Mouse (Mus musculus) C2C12 (cell line): ENCODE results near the gene Spata2l. TPM values are rescaled to one million over a fixed set of nuclear protein-coding genes. Genes with fewer than 3 reads are reported as not detected.
"Not testable (repeated sequence)": the region's sequence is repeated elsewhere in the genome, so short reads cannot be mapped to it uniquely, and the experiment has no call there.

Experiments
- H3K27me3 ChIP-seq: one replicate; pipeline ENCODE4 v1.6.1; 2011; ENCODE audit not compliant: control insufficient read depth, insufficient read depth, insufficient read length
- H3K36me3 ChIP-seq: one replicate; pipeline ENCODE4 v1.6.1; 2011; ENCODE audit not compliant: control insufficient read depth, insufficient read depth
- H3K4me3 ChIP-seq: one replicate; pipeline ENCODE4 v1.5.1; 2011; ENCODE audit warnings: mild to moderate bottlenecking, control low read depth; ENCODE audit not compliant: poor library complexity, insufficient read depth, severe bottlenecking
- H3K79me2 ChIP-seq: one replicate; pipeline ENCODE4 v1.6.1; 2011; ENCODE audit not compliant: control insufficient read depth, insufficient read depth
- H3K79me3 ChIP-seq: one replicate; pipeline ENCODE4 v1.6.1; 2011; ENCODE audit warnings: low read depth, control low read depth
- H3ac ChIP-seq: one replicate; pipeline ENCODE3; 2011; ENCODE audit warnings: low read depth; ENCODE audit not compliant: control insufficient read depth, insufficient read length
- CEBPB ChIP-seq: IDR thresholded peaks from one replicate; pipeline ENCODE4 v1.6.1; 2011; ENCODE audit warnings: low read depth, mild to moderate bottlenecking, control low read depth, moderate library complexity
- CTCF ChIP-seq: IDR thresholded peaks from one replicate; pipeline ENCODE4 v1.5.1; 2011; ENCODE audit not compliant: control insufficient read depth, insufficient read depth, insufficient read length
- FOSL1 ChIP-seq: IDR thresholded peaks from one replicate; pipeline ENCODE4 v1.8.0; 2011; ENCODE audit warnings: mild to moderate bottlenecking, low read length; ENCODE audit not compliant: poor library complexity, insufficient read depth, severe bottlenecking
- MAX ChIP-seq: IDR thresholded peaks from one replicate; pipeline ENCODE4 v1.6.1; 2011; ENCODE audit warnings: mild to moderate bottlenecking, control low read depth
- MYOD1 ChIP-seq: IDR thresholded peaks from one replicate; pipeline ENCODE4 v1.6.1; 2011; ENCODE audit warnings: low read depth; ENCODE audit not compliant: control insufficient read depth, insufficient read length
- MYOG ChIP-seq: IDR thresholded peaks from one replicate; pipeline ENCODE4 v1.6.1; 2011; ENCODE audit not compliant: control insufficient read depth, insufficient read length; ENCODE audit errors: extremely low read depth
- USF1 ChIP-seq: IDR thresholded peaks from one replicate; pipeline ENCODE4 v1.6.1; 2011; ENCODE audit warnings: low read depth, mild to moderate bottlenecking, control low read depth, moderate library complexity
- long read RNA-seq, 2 experiments: library from polyadenylated mRNA; unstranded; transcript quantifications; one replicate each; pipeline ENCODE4 v2.0.0; 2019 to 2020
- polyA plus RNA-seq: library from polyadenylated mRNA; unstranded; fragments of >200 nt; fragmentation: generic; extraction: Trizol; gene quantifications from one replicate; pipeline ENCODE4 v1.2.1, GENCODE M21; 2012; ENCODE audit warnings: missing spikeins

Gene Spata2l
- polyA plus RNA-seq = 0.89 TPM
- long read RNA-seq, experiment 1, partial matches to known transcripts = 0 of 2 reads
- long read RNA-seq, experiment 1, other reads (novel, unspliced or antisense) = 0 of 2 reads
- long read RNA-seq, experiment 2, partial matches to known transcripts = 0 of 1 reads
- long read RNA-seq, experiment 2, other reads (novel, unspliced or antisense) = 0 of 1 reads

DNA sequence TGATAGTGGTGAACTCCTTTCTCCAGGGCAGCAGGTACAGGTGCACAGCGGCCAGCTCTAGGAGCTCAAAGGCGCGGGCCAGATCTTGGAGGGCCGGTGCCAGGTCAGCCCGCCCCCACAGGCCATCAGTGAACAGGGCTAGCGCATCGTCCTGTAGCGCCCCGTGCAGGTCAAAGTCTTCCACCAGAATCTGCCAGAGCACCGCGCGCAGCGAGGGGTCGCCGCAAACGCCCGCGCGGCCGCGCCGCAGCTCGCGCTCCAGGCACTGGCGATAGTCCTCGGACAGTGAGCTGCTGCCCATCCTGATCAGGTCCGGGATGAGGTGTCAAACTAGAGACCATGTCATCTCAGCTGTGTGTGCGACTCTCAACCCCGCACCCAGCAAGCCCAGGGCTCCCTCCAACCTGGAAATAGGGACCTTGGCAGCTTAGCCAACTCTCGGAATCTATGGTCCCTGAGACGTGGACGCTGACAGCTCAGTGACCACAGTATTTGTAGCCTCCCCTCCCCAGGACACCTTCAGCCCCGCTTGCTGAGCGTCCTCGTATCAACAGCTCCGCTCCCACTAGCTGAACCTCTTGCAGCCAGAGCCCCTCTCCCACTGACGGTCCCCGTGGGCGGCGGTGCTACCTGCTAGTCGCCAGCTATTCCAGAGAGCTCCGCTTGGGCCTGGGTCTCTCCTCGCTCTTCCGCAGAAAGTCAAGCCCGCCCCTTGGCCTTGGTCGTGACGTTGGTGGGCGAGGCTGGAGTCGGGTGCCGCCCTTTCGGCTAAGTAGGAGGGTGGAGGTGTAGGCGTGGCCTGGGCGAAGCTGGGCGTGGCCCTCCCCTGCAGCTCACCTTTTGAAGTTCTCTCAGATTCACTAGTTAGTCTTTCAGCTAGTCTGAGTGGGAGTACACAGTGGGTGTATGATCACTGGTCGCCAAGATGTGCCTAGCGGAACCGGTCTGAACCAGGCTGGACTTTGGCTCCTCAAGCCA lies at the start of gene Spata2l:
Gene Spata2l, minus strand, starts transcription at position 714 of the 978 bp plus-strand sequence.
- Histone ChIP-seq H3K79me2 (no peaks in the 10 kb centered on the region), H3K79me3 (no peaks in the 10 kb centered on the region), H3ac (peak within 1 kb of the TSS; percentile 77), H3K36me3 (no peaks in the 10 kb centered on the region), H3K27me3 (no peaks in the 10 kb centered on the region), H3K4me3 (peak within 1 kb of the TSS; percentile 25)
- TF ChIP-seq CTCF (no peak), MAX (no peak), MYOD1 (no peak), MYOG (no peak), USF1 (no peak), FOSL1 (no peak), CEBPB (no peak)

DNA sequence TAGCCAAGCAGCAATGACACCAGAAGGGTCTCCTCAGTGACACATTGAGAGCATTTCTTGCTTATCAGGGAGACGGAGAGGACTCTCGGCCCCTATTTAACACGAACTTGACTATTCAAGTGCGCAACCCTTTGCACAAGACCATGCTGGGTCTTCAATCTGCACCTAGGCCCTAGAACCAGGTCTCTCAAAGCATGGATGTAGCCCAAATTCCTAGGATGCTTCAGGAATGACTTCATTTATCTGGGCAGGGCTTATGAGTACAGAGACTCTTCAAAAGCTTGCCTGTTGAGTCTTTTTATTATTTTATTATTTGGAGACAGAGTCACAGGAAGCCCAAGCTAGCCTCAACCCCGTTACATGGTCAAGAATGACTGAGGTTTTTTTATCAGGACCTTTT lies 48.5 kb upstream of the Spata2l start:
- TF ChIP-seq USF1 (no peak), CEBPB (no peak), MYOG (no peak), MAX (no peak), FOSL1 (no peak), CTCF (no peak), MYOD1 (no peak)
- H3K36me3 ChIP-seq = peaks cover 7% of the 10 kb centered on the region

DNA sequence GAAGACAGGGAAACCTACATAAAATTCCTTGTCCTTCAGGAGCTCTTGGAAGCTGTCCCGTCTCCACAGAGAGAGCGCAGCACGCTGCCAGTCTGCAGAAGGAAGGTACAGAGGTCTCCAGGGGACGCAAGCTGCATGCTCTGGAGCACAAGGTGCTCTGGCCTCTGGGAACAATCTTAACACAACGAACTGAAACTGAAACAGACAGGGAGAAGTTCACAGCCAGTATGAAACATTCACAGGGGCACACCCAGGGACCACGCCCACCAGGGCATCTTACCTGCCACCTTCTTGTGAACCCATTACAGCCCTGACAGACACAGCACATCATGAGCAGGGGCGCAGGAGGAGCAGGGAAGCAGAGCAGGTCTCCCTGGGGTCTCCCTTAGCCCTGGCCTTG lies 48.0 kb upstream of the Spata2l start:
- Histone ChIP-seq H3K27me3 (no peaks in the 10 kb centered on the region), H3K36me3 (peaks cover 7% of the 10 kb centered on the region), H3K79me2 (no peaks in the 10 kb centered on the region), H3K4me3 (no peak overlapping the region), H3K79me3 (no peaks in the 10 kb centered on the region), H3ac (no peak overlapping the region)
- no peak for TF ChIP-seq MYOD1
- TF ChIP-seq CTCF = no peak
- no peak for TF ChIP-seq MYOG
- TF ChIP-seq MAX = no peak
- TF ChIP-seq USF1 = no peak
- no peak for TF ChIP-seq FOSL1
- no peak for TF ChIP-seq CEBPB

More for the DNA sequence above, 48.5 kb upstream of the Spata2l start:
- Histone ChIP-seq H3ac (no peak overlapping the region), H3K4me3 (no peak overlapping the region), H3K79me3 (no peaks in the 10 kb centered on the region), H3K79me2 (no peaks in the 10 kb centered on the region), H3K27me3 (no peaks in the 10 kb centered on the region)

DNA sequence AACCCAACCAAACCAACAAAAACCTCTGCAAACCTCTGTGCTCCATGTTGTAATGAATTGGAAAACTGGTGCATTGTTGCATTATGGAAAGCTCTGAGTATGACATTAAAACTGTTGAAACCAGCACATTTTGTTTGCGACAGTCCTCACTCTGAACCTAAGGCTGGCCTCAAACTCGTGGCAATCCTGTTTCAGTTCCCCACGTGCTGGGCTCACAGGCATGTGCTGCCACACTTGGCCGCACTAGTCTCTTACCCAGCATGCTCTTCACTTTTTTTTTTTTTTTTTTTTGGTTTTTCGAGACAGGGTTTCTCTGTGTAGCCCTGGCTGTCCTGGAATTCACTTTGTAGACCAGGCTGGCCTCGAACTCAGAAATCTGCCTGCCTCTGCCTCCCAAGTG lies 47.0 kb upstream of the Spata2l start:
- not testable (repeated sequence) for H3ac ChIP-seq, H3K4me3 ChIP-seq, H3K36me3 ChIP-seq, H3K79me2 ChIP-seq, H3K79me3 ChIP-seq, H3K27me3 ChIP-seq

DNA sequence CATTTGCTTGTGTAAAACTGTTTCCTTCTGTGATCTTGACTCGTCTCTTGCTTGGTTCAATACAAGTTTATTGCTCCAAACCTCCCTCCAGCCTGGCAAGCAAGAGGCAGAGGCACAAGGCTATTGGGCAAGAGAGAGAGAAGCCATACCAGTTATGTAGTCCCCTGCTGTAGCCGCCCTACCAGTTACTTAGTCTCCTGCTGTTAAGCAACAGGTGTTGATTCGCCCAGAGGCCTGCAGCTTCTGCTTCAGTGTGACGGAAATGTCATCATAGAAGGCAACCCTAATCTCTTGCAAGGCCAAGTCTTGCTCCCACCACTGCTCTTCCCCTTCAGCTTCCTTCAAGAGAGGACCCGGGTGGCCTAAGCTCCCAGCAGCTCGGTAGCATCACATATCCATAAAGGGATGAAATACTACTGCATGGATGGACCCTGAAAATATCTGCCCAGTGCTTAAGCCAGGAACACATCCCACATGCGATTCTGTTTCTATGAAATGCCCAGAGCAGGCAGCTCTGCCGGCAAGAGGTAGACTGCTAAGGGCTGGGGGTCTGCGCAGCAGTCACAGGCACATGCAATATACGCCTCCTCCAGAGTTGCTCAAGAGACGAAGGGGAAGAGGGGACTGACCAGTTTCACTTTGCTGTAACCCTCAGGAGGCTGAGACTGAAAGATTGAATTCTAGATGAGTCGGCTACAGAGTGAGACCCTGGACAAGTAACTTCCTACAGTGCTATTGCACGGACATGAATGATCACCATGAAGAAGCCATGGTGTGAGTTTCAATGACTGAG lies 44.5 kb upstream of the Spata2l start:
- Histone ChIP-seq H3K79me2 (no peaks in the 10 kb centered on the region), H3K27me3 (no peaks in the 10 kb centered on the region), H3K79me3 (no peaks in the 10 kb centered on the region), H3K36me3 (peaks cover 7% of the 10 kb centered on the region), H3K4me3 (no peak overlapping the region), H3ac (no peak overlapping the region)
- TF ChIP-seq MYOD1 (no peak), CEBPB (no peak), MAX (no peak), CTCF (no peak), MYOG (no peak), FOSL1 (no peak)
